Mouse (Mus musculus): ENCODE measurements around the gene Adamtsl2.

The Adamtsl2 gene

DNA sequence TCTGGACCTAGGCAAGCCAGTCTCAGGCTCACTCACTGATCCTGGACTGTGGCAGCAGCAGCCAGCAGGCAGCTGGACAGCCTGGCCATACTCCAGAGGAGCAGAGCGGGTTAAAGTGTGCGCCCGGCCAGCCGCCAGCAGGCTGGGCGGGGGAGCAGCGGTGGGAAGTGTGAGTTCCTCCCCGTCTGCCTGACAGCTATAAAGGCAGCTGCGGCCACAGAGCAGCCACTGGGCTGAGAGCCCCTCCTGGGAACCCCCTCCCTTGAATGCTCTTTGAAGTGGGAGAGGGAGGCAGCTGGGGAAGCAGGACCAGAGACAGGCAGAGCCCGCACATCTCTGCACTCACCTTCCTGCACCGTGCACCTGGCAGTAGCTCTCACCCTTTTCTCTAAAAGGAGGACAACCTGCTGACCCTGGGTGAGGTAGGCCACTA, at the start of gene Adamtsl2:
Gene Adamtsl2 (plus strand): TSS at position 228 of the 433 bp plus-strand sequence.
- DNase-seq (ENCODE audit: low read depth, low spot score): peak; percentile 49

DNA sequence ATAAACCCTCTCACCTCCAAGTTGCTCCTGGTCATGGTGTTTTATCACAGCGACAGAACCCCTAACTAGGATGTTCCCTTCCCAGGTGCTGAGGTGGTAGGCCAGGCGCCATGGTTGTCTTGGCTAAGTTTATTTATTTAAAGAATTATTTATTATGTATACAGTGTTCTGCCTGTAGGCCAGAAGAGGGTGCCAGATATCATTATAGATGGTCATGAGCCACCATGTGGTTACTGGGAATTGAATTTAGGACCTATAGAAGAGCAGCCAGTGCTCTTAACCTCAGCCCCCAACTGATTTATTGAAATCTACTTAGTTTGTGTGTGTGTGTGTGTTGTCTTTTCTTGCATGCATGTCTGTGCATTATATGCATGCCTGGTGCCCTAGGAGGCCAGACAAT, 46.8 kb upstream of the Adamtsl2 start:
- no peak for DNase-seq (ENCODE audit: low read depth, low spot score)

DNA sequence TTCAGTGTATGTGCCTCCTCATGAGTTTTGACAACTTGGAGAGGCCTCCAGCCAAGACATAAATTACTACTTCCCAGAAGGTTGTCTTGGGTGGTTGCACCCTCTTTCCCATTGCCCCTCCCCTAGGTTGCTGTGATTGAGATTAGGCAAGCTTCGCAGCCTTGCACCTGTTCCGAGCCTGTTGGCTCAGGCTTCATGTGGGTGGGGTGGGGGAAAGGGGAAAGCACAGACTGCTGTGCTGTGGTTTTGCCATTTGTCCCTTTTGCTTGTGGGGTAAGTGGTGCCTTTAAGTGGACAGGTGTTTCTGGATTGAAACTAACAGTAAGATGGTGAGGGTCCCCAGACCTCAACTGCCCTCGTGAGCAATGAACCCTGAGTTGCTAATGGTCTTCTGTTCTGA, 43.2 kb upstream of the Adamtsl2 start:
- DNase-seq (ENCODE audit: low read depth, low spot score): no peak

DNA sequence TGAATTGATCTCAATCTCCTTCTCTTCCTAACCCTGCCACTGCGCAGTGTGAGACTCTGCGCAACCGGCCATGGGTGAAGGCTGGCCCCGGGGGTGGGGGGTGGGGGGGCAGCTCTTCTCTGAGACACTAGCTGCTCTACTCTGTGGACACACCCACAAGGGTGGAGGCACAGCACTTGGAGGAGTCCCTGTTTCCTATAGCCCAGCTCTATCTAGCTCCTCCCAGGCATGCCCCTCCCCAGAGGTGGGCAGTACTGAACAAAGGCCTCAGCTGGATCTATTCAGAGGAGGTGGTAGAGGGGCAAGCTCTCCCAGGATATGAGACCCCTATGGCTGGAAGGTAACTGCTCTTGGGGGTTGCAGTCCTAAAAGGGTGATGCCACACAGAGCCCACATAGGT, 42.2 kb upstream of the Adamtsl2 start:
- DNase-seq (ENCODE audit: low read depth, low spot score): no peak

DNA sequence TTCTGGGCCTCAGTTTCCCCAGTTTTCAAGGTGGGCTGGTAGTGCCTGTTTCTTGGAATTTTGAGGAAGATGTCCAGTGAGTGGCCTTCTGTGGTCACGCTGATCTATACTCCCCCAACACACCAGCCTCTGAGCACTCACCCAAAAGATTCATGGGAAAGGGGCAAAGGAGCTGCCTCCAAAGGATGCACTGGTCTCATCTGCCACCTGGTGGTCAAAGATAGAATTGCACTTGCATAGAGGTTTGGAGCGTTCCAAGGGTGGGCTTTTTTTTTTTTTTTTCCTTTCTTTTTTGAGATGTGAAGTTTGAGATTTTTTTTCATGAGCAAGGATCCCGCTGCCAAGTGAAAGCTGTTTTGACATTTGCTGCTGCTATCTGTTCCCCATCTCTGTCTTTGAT, 40.6 kb upstream of the Adamtsl2 start:
- DNase-seq (ENCODE audit: low read depth, low spot score): peak; percentile 81

DNA sequence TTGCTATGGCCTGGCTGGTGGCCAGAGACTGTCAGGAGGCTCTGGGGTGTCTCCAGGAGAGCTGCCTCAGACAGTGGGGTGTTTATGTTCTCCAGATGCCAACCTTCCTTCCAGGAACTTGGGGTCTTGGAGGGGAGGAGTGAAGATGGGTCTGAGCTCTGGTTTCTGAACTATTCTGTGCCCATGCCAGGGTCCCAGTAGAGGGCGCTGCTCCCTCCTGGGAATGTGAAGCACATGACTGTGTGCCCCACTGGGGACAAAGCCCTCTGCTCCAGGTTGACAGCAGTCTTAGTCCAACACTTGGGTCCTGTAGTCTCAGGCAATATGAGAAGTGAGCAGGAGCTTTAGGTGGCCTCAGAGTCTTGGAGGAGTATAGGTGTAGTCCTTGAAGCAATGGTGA, 39.9 kb upstream of the Adamtsl2 start:
- DNase-seq (ENCODE audit: low read depth, low spot score): no peak

DNA sequence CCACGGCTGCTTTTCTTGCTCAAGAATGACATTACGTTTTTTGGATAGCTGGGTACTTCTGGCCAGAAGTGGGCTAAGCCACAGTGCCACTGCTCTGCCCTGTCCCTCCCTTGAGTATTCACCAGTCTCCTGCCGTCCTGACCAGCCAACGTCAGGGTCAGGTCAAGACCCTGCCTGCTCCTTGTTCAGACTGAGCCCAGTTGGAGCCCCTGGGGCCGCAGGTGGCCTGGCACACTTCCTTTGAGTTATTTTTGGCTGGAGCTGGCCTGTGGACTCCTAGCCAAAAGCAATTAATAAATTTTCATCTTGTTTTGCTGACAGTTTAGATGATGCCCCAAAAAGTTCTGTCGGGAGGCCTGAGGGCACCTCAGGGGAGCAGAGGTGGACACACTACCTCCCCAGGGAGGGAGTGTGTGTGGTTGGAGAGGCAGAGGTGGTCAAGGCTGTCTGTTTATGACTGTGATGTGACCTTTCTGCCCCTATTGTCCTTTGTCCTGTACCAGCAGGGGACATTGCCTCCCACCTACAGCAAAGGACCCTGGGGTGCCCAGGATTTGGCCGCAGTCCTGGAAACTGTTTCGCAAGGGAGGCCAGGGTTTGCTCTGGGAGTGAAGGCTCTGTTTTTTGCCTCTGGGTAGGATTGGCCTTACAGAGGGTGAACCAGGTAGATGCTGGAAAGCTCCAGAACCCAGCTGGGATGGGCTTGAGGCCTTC, 36.9 kb upstream of the Adamtsl2 start:
- no peak for DNase-seq (ENCODE audit: low read depth, low spot score)

DNA sequence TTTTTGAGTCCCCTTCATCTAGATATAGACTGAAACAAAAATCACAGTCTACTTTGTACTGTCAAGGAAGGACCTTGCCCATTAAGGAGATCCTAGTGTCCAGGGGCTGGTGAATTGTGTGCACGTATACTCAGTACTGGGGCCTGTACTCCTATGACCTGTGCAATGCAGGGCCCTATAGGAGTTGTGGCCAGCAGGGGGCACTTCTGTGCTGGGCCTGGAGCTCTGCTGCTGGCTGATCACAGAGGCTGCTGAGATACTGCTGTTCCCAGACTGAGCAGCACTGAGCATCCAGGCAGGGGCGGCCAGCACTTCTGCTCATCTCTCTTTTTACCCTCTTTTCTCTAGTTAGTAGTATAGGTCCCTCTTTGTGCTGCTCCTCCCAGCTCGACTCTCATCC, 35.7 kb upstream of the Adamtsl2 start:
- DNase-seq (ENCODE audit: low read depth, low spot score): peak; percentile 79

DNA sequence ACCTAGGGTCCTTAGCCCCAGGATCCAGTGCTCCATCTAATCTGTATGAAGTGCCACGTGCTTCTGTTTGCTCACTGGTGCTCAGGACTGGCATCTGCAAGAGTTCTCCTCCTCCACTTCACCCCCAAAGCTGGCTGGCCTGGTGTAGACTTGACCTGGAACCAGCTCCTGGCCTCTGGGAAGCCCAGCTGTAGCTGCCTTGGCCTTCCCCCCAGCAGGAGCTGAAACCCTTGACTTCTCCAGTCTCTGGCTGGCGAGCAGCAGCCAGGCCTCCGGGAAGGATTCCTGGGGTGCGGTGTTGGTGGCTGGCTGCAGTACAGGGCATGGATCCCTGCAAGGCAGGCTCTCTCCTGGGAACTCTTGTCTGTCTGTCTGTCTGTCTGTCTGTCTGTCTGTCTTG, 35.0 kb upstream of the Adamtsl2 start:
- DNase-seq (ENCODE audit: low read depth, low spot score): no peak

DNA sequence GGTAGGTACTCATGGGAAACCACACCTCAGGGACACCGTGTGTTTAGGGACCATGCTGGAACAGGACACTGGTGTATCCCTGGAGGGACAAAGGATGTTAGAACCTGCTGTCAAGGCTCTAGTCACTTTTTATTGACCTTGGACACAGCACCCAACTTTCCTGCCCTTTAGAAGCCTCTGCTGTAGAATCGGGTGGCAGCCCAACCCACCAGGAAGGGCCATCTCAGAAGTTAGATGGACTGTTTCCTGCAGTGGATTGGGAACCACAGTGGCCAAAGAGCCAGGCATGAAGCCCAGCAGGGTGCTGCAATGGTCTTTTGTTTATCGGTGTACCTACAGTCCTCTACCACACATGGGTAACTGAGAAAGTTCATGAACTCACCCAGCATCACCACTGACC, 34.5 kb upstream of the Adamtsl2 start:
- DNase-seq (ENCODE audit: low read depth, low spot score): no peak

DNA sequence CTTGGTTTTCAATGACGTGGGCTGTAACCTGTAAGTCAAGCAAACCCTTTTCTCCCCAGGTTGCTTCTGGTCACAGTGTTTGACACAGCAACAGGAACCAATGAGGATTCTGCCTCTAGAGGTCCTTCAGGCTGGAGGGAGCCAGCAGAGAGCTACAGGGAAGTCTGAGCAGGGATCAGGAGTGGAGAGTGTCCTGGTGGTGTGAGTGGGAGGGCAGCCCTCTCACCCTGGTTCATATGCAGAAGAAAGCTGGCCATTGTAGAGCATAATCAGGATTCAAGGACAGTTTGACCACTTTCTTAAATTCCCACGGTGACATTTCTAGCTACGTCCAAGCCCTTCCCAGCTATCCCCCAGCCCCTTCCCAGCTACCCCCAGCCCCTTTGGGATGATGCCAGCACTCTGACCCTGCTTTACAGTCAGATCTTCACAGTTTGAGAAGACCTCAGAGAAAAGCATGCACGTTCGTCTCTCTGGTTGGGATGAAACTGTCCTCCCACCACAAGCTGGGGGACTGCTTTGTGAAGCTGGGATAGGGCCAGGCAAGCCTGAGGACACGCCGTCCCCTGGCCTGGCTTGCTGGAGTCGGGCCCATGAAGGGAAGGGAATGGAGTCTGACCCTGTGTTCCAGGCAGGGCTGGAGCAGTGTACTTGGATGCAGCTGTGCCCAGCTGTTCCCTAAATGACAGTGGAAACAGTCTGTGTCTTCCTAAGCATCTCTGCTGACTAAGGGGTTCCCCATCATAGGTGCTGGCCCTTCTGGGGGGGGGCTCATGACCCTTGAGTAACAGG, 33.0 kb upstream of the Adamtsl2 start:
- no peak for DNase-seq (ENCODE audit: low read depth, low spot score)

DNA sequence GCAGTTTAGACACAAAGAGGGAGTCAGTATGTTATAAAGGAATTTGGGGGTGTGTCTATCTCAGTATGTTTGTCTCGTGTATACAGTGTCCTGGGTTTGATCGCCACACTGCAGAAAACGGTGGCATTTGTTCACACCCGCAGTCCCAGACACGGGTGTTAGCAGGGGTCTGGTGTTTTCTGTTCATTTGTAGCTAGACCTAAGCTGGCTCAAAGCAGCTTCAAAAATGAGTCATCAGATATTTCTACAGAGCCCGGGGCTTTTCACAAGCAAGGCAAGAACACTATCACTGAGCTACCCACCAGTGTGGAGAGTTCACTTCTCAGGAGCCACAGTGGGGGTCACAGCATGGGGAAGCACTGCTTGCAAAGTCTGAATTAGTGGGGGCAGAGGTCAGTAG, 29.8 kb upstream of the Adamtsl2 start:
- DNase-seq (ENCODE audit: low read depth, low spot score): no peak

DNA sequence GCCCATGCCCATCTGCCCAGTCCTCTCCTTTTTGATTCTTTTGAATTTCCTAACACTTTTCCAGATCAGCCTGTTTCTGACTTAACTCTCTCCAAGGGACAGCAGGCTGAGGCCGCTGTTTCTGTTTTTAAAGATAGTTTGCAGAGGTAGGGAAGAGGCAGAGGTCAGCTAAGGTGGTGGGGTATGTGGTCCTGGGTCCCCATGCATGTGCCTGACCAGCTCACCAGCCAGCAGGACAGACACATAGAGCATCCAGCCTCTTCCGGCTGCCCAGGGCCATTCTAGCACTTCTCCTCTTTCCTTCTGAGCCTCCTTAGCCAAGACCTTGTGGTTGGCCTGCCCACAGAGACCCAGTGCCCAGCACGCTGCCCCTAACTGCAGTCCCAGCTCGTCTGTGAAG, 20.9 kb upstream of the Adamtsl2 start:
- DNase-seq (ENCODE audit: low read depth, low spot score): no peak

DNA sequence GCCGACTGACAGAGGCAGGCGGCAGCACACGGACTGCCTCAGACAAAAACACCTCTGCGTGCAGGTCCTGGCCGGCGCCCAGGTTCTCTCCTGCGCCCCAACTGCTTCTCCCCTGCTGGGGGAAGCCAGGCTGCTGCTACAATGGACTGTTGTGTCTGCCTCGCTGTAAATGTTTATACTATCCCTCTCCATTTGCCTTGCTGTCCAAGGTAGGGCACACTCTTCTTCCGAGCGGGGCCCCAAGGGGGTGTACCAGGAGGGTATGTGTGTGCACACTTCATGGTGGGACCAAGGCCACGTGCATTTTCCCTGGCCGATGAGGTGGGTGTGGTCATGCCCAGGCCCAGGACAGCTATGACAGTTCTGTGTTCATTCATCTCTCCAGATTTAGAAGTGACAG, 20.4 kb upstream of the Adamtsl2 start:
- DNase-seq (ENCODE audit: low read depth, low spot score): no peak

DNA sequence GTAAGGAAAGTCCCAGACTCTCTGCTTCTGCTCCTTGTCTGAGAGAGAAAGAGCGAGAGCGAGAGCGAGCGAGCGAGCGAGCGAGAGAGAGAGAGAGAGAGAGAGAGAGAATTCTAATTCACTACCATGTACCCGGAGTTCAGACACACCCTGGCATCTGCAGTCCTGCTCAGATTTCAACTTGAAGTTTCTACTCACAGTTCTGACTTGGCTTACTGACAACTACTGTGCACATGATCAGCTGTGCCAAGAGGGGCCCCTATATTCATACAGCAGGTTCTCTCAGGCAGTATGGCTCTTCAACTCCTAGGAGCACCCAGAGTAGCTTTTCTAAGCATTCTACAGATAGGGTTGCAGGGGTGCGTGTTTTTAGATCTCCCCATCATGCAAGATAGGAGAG, 20.0 kb upstream of the Adamtsl2 start:
- DNase-seq (ENCODE audit: low read depth, low spot score): no peak

DNA sequence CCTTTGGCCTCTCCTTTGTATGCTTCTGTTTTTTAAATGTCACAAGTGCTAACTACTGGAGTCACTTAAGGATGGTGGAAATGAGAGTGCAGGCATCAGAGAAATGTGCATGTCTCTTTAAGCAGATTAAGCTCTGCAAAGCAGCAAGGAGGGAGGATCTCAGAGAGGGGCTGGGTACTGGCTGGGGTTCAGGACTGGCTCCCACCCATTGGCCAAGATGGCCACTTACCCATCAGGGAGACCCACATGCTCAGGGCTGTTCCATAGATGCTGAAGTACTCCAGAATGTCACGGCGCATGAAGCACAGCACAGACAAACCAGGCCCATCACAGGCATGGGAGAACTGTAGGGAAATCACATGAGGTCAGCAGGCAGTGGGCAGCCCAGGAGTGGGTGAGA, 12.1 kb upstream of the Adamtsl2 start:
- DNase-seq (ENCODE audit: low read depth, low spot score): no peak

DNA sequence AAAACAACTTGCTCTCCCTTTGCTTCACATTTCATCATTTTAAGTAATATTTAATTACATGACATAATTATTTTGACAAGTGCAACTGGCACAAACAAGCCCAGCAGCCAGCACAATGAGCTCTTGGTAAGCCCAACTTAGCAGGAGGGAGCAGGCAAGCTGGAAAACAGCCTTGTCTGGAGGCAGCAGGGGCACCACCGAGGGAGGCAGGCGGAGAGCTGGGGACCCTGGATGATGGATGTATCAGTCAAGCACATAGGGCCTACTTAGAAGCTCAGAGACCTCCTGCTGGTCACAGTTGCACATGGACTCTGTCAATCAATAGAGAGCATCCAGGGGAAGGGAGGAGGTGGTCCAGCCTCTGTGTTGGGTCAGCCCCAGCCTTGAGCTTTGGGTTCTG, 11.2 kb upstream of the Adamtsl2 start:
- DNase-seq (ENCODE audit: low read depth, low spot score): no peak

DNA sequence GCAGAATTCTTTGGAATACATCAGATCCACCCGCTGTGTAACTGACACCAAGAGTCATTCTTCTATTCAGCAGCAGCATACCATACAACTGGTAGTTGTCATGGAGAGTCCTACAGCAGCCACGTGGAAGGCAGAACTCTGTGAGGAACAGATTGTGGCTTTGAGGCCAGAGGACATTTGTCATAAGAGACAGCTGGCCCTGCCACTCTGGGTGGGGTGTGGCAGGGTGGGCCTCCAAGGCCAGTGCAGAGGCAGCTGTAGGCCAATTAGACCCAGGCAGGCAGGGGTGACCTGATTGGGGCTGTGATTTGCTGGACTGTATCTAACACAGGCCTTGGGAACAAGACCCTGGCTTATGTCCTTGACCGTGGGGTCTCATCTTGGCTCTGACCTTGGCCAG, 9.5 kb upstream of the Adamtsl2 start:
- no peak for DNase-seq (ENCODE audit: low read depth, low spot score)

DNA sequence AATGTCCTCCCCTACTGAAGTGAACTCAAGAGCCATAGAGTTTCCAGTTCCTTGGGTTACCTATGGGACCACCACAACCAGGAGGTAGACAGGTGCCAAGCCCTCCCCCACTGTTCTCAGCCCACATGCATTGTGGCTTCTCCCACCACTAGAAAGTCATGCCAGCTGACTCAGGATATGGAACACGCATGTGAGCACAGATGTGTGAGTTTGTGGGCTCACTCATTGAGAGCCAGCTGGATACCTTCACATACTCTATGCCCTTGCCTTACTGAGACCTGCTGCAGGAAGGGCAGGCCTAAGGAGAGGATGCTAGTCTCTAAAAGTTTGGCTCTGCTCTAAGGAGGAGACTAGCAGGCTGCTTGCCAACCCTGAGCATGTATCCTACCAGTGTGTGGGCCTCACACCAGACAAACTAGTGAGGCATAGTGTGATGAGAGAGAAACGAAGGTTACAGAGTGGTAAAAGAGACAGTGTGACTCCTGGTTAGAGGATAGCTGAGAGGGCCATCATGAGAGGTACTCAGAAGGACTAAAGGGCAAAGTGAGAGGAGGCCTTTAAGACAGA, 8.8 kb upstream of the Adamtsl2 start:
- DNase-seq (ENCODE audit: low read depth, low spot score): no peak

DNA sequence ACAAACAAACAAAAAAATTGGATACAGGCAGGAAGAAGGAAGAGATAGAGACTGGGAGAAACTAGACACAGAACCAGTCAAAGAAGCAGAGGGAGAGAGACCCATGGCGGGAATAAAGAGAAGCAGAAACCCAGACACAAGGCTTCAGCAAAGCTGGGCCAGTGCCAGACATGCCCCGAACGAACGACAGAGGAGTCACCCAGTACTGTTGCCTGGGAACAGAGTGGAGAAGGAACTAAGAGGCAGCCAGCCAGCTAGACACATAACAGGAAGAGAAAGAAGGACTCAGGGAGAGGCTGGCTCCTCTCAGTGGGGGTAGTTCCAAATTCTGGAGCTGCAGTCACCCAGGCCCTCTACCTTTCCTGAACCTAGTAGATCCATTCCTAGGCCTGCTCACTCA, 8.0 kb upstream of the Adamtsl2 start:
- no peak for DNase-seq (ENCODE audit: low read depth, low spot score)

DNA sequence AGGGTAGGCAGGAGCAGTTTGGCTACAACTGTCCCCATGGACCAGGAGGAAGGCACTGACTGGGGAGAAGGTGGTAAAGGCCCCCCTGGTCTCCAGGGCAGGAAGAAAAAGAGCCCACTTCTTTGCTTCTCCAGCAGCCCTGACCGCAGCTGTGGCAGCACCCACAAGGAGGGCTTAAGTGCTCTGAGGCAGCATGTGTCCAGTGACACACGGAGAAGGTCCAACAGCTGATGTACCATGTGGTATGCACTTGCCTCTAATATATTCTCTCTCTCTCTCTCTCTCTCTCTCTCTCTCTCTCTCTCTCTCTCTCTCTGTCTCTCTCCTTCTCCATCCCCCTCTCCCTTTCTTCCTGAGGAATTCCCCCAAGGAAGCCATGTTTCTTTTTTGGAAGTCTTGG, 7.2 kb upstream of the Adamtsl2 start, which contains the start of gene Mymk:
Gene Mymk (minus strand): TSS at position 202 of the 400 bp plus-strand sequence.
- DNase-seq (ENCODE audit: low read depth, low spot score): no peak

DNA sequence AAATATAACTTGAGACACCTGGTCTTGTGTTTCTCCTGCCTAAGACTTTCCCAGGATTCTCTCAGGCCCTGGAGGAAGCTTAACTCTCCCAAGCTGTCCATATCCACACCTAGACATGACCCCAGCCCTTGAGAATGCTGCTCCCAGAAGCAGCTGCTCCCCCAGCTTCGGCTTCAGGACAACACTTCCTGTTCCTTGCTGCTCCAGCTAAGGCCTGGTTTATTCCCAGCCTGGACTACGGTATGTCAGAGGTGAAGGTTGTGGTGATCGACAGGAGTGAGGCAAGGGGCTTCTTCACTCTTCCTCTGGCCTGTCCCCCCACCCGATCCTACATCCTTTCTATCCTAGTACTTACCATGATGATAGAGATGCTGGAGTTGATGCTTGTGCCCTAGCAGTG, 5.8 kb upstream of the Adamtsl2 start:
- DNase-seq (ENCODE audit: low read depth, low spot score): no peak

DNA sequence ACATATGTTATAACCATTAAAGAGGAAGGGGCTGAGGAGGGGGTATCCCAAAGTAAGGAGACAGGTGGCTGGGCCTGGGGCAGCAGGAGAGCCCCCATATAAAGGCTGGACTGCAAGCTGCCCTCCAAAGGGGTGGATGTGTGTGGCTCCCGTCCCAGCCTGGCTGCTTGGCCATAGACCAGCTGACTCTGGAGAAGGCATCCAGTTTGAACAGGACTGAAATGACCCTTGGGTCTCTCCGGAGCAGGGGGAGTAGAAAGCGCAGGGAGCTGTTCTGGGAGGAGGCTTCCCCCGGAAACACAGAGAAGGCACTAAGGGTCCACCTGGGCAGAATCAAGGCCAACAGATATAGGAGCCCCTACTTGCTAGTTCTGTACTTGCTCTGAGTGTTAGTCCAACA, 4.4 kb upstream of the Adamtsl2 start:
- no peak for DNase-seq (ENCODE audit: low read depth, low spot score)
